Mouse (Mus musculus) heart, postnatal 0 days (tissue): ENCODE data around the gene Cyp2c23. TPM values are rescaled to one million over a fixed set of nuclear protein-coding genes. Genes with fewer than 3 reads are reported as not detected.

ENCODE experiments used
- ATAC-seq: fragments of 200-750 bp; cut with Nextera tagmentation; 2 replicates; pipeline ENCODE4 v1.8.0; 2017; ENCODE audit warnings: low read depth, moderate number of reproducible peaks, moderate library complexity; ENCODE audit not compliant: insufficient read depth
- DNase-seq: peaks from one replicate; pipeline ENCODE4 v3.0.0-alpha.2; 2016; ENCODE audit warnings: low spot score
- H3K27ac ChIP-seq: fragments of 300-500 bp; sonication (generic); 2 replicates; pipeline ENCODE4 v1.5.1; 2014; ENCODE audit warnings: low read depth, mild to moderate bottlenecking
- H3K27me3 ChIP-seq: fragments of 300-500 bp; sonication (generic); 2 replicates; pipeline ENCODE4 v1.6.1; 2014; ENCODE audit warnings: low read length, mixed read lengths; ENCODE audit not compliant: control insufficient read depth, insufficient read depth
- H3K36me3 ChIP-seq: fragments of 300-500 bp; sonication (generic); replicated peaks from 2 replicates; pipeline ENCODE4 v1.6.1; 2014; ENCODE audit warnings: low read length, mixed read lengths; ENCODE audit not compliant: control insufficient read depth, insufficient read depth
- H3K4me1 ChIP-seq: fragments of 300-500 bp; sonication (generic); 2 replicates; pipeline ENCODE4 v1.6.1; 2014; ENCODE audit warnings: antibody characterized with exemption; ENCODE audit not compliant: control insufficient read depth, insufficient read depth
- H3K4me2 ChIP-seq: fragments of 300-500 bp; sonication (generic); 2 replicates; pipeline ENCODE4 v1.6.1; 2014; ENCODE audit warnings: low read depth, mild to moderate bottlenecking, low read length, moderate library complexity
- H3K4me3 ChIP-seq: fragments of 300-500 bp; sonication (generic); 2 replicates; pipeline ENCODE4 v1.5.1; 2014; ENCODE audit warnings: low read depth, low read length
- H3K9ac ChIP-seq: fragments of 300-500 bp; sonication (generic); replicated peaks from 2 replicates; pipeline ENCODE4 v1.6.1; 2014; ENCODE audit warnings: low read depth, low read length, mixed read lengths
- H3K9me3 ChIP-seq: fragments of 300-500 bp; sonication (generic); replicated peaks from 2 replicates; pipeline ENCODE4 v1.6.1; 2016; ENCODE audit warnings: low read length; ENCODE audit not compliant: control insufficient read depth
- CTCF ChIP-seq: IDR thresholded peaks from 2 replicates; pipeline ENCODE4 v1.5.1; 2016; ENCODE audit warnings: antibody characterized with exemption, control low read depth, low read depth
- EP300 ChIP-seq: IDR thresholded peaks from 2 replicates; pipeline ENCODE4 v1.6.1; 2016; ENCODE audit warnings: antibody characterized with exemption, low read depth
- WGBS: fragments of 180-500 bp; shearing (Covaris S2); extraction: QIAGEN DNeasy Blood & Tissue Kit; methylation state at CpG from one replicate; pipeline ENCODE4 v1.1.7; 2014; 5-methylcytosine and 5-hydroxymethylcytosine counted together
- polyA plus RNA-seq: library from polyadenylated mRNA; unstranded; fragments of >200 nt; fragmentation: Nextera tagmentation; extraction: Ambion mirVana; gene quantifications from 2 replicates; pipeline ENCODE4 v1.2.1, GENCODE M21; 2015
- total RNA-seq: library from RNA; depleted of rRNA; stranded (reverse); fragments of >200 nt; gene quantifications from 2 replicates; pipeline ENCODE4 v1.2.3, GENCODE M21; 2014; ENCODE audit warnings: low replicate concordance

Gene Cyp2c23
- total and polyA plus RNA-seq, 2 experiments from 2014 or later = not detected

- TF ChIP-seq EP300 (no peak), CTCF (no peak)
- 79% methylated on average over 3 of the region's 3 CpGs for whole genome bisulfite sequencing
- no peak for DNase-seq
Observed at GRCm38 (mm10) chr19:43977799-43978198, 51.2 kb downstream of the Cyp2c23 start.

GRCm38 (mm10) chr19:43976661-43977060, 52.3 kb downstream of the Cyp2c23 start:
- DNase-seq (peak; percentile 38), ATAC-seq (peak; percentile 47; the same call in 1 of the 2 replicates)
- Histone ChIP-seq H3K9ac (no peak overlapping the region), H3K9me3 (no peaks in the 10 kb centered on the region), H3K4me2 (no peak overlapping the region), H3K4me1 (no peaks in the 10 kb centered on the region), H3K27ac (no peak overlapping the region), H3K4me3 (no peak overlapping the region), H3K36me3 (no peaks in the 10 kb centered on the region), H3K27me3 (no peaks in the 10 kb centered on the region)
- WGBS = 27% methylated on average over 6 of the region's 6 CpGs
- TF ChIP-seq CTCF (no peak), EP300 (no peak)

More at GRCm38 (mm10) chr19:43977799-43978198, 51.2 kb downstream of the Cyp2c23 start:
- no peaks in the 10 kb centered on the region for H3K27me3 ChIP-seq
- H3K9me3 ChIP-seq = no peaks in the 10 kb centered on the region
- no peak overlapping the region for H3K4me2 ChIP-seq
- no peak overlapping the region for H3K4me3 ChIP-seq
- H3K4me1 ChIP-seq = no peaks in the 10 kb centered on the region
- no peak for ATAC-seq
- H3K9ac ChIP-seq = no peak overlapping the region
- H3K36me3 ChIP-seq = no peaks in the 10 kb centered on the region
- H3K27ac ChIP-seq = no peak overlapping the region

GRCm38 (mm10) chr19:43974221-43974620, 54.8 kb downstream of the Cyp2c23 start:
- Histone ChIP-seq H3K36me3 (no peaks in the 10 kb centered on the region), H3K4me1 (no peaks in the 10 kb centered on the region), H3K4me3 (no peak overlapping the region), H3K27me3 (no peaks in the 10 kb centered on the region), H3K27ac (no peak overlapping the region), H3K4me2 (no peak overlapping the region), H3K9ac (no peak overlapping the region), H3K9me3 (no peaks in the 10 kb centered on the region)
- TF ChIP-seq CTCF = no peak
- no peak for TF ChIP-seq EP300
- 92% methylated on average over 6 of the region's 6 CpGs for WGBS
- ATAC-seq (no peak), DNase-seq (no peak)

GRCm38 (mm10) chr19:43973711-43974110, 55.3 kb downstream of the Cyp2c23 start:
- Histone ChIP-seq H3K9me3 (no peaks in the 10 kb centered on the region), H3K4me1 (no peaks in the 10 kb centered on the region), H3K27me3 (no peaks in the 10 kb centered on the region), H3K36me3 (no peaks in the 10 kb centered on the region), H3K4me3 (no peak overlapping the region), H3K4me2 (no peak overlapping the region), H3K9ac (no peak overlapping the region), H3K27ac (no peak overlapping the region)
- ATAC-seq = no peak
- TF ChIP-seq EP300 = no peak
- TF ChIP-seq CTCF = no peak
- 68% methylated on average over 9 of the region's 9 CpGs for WGBS
- no peak for DNase-seq

- H3K27ac ChIP-seq = no peak overlapping the region
- 86% methylated on average over 8 of the region's 8 CpGs for WGBS
- H3K36me3 ChIP-seq = no peaks in the 10 kb centered on the region
- DNase-seq (no peak), ATAC-seq (no peak)
- no peak for TF ChIP-seq EP300
- TF ChIP-seq CTCF = no peak
- H3K4me1 ChIP-seq = no peaks in the 10 kb centered on the region
- H3K4me3 ChIP-seq = no peak overlapping the region
- H3K9me3 ChIP-seq = no peaks in the 10 kb centered on the region
- H3K27me3 ChIP-seq = no peaks in the 10 kb centered on the region
- no peak overlapping the region for H3K4me2 ChIP-seq
- no peak overlapping the region for H3K9ac ChIP-seq
Observed at GRCm38 (mm10) chr19:43972129-43972528, 56.9 kb downstream of the Cyp2c23 start.

GRCm38 (mm10) chr19:43968436-43969026, 60.5 kb downstream of the Cyp2c23 start:
- ATAC-seq (no peak), DNase-seq (no peak)
- Histone ChIP-seq H3K4me3 (no peak overlapping the region), H3K9me3 (no peaks in the 10 kb centered on the region), H3K4me2 (no peak overlapping the region), H3K9ac (no peak overlapping the region), H3K4me1 (no peaks in the 10 kb centered on the region), H3K36me3 (no peaks in the 10 kb centered on the region), H3K27ac (no peak overlapping the region), H3K27me3 (no peaks in the 10 kb centered on the region)
- 43% methylated on average over 10 of the region's 11 CpGs for WGBS
- TF ChIP-seq EP300 (no peak), CTCF (no peak)
